Mouse (Mus musculus) lung, postnatal 14 days (tissue): ENCODE results near the gene Gm8300.
"Not testable (repeated sequence)": the region's sequence is repeated elsewhere in the genome, so short reads cannot be mapped to it uniquely, and the experiment has no call there.

ENCODE experiments used
- DNase-seq: peaks from one replicate; pipeline ENCODE4 v3.0.0; 2021

The Gm8300 gene

DNA sequence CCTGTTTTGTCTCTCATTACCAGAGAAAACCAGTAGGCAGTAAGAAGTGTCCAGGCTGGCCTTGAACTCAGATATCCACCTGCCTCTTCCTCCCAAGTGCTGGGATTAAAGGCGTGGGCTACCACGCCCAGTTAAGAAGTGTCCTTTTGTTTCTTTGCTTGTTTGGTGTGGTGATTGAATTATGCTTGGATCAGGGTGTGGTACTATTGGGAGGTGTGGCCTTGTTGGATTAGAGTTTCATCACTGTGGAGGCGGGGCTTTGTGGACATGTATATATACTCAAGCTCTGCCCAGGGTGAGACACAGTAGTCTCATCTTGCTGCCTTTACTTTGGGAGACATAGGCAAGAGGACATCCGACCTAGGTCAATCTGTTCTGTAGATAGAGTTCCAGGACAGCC lies at the start of gene Gm8300:
Gene Gm8300 (plus strand): TSS at position 301 of the 400 bp plus-strand sequence.
- not testable (repeated sequence) for DNase-seq

- no peak for DNase-seq
Observed at GRCm38 (mm10) chr12:87464678-87465297, 49.3 kb upstream of the Gm8300 start.

DNA sequence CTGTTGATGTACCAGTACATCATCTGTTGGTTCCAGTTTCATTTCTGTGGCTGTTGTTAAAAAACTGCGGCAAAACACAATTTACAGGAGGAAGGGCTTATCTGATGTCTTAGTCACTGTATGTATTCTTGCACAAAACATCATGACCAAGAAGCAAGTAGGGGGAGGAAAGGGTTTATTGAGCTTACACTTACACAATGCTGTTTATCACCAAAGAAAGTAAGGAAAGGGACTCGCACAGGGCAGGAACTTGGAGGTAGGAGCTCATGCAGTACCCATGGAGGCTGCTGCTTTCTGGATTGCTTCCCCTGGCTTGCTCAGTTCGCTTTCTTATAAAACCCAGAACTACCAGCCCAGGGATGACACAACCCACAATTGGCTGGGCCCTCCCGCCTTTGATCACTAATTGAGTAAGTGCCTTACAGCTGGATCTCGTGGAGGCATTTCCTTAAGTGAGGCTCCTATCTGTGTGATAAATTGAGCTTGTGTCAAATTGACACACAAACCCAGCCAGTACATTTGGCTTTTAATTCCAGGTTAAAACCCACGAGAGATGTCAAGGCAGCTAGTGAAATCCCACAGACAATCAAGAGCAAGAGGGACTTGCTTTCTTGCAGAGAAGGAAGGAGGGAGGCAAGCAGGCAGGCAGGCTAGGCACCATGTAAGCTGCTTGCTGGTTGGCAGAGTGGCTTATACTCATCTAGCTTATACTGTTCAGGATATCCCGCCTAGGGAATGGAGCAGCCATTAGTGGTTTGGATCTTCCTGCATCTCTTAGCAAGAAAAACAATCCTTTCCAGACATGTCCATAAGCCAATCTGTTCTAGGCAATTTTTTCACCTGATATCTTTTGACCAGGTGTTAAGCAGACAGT lies 43.6 kb upstream of the Gm8300 start:
- no peak for DNase-seq

DNA sequence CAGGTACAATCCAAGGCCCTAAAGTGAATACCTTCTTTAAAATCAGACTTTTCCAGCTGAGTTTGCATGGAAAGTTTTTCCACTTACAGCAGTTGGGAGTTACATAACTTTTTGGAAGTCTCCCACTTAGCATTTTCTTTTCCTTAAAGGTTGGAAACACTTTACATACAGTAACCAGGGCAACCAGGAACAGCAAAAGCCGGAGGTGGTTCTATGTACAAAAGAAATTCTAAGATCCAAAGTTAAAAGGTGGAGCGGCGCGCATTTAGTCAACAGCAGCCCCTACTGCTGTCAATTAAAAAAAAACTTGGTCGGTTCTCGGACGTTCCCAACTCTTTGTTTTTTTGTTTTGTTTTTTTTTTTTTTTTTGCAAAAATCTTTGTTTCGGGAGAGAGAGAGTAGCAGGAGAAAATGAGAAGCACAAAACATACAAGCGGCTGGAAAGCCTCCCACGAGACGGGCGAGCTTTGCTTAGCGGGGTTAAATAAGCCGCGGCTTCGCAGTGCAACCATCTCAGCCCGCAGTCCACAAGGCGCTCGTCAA lies 42.6 kb upstream of the Gm8300 start:
- DNase-seq = no peak

DNA sequence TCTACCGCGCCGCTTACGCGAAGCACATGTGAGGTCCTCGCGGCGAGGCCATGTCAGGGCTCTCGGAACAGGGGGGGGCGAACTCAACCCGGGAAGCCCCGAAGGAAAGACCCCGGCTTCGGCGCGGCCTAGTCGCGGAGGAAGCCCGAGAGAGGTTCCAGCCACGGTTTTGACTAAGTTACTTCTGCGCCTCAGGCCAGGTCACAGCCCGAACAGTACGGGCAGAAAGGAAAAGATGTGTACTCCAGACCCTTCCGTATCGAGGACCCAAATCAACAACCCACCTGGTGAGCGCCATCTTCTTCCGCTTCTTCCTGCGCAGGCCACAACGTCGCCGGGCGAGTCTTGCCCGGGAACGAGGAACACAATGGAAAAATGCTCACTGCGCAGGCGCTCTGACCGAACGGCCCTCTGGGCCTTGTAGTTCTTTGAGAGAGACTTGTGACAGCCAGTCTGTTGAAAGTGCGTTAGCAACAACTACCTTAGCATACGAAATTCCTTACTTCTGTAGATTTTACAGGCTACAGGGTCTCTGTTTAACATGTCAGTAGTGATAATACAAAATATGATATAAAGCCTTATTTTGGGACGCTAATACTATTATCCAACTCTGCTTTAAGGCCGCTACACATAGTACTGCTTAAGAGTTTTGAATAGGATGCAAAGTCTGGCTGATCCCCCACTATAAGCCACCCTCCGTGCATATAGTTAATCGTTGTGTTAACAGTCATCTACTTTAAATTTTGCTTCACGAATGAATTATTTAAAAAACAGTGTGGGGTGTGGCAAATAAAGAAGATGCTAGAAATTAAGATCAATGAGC lies 41.9 kb upstream of the Gm8300 start, which contains the start of gene Snw1:
Gene Snw1 (minus strand): TSS at position 311 of the 823 bp plus-strand sequence.
- peak; percentile 95 for DNase-seq

DNA sequence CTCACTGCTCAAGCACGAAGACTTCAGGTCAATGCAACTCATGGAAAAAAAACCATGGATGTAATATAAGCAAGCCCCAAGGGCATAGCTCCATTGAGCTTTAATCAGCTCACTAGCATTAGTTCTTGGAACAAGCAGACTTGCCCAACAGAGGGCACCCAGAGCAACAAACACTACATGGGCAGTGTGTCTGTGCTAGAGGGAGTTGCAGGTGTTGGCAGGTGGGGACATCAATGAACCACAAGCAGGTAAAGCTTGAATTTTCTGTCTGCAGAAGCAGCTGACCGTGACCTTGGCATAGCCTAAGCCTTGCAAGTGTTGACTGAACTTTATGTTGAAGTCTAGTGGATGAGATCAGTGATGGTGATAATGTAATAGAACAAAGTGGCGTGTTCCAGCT lies 39.4 kb upstream of the Gm8300 start:
- no peak for DNase-seq

DNA sequence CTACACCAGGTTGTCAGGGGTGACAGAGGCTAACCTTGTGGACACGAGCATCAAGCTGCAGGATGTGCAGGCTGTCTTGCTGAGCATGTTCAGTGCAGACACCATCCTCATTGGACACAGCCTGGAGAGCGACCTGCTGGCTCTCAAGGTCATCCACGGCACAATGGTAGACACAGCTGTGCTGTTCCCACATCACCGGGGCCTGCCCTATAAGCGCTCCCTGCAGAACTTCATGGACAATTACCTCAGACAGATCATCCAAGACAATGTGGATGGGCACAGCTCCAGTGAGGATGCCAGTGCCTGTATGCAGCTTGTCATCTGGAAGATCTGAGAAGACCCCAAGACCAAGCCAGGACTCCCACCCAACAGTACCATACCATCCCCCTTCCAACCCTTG lies 31.6 kb upstream of the Gm8300 start:
- DNase-seq = not testable (repeated sequence)

DNA sequence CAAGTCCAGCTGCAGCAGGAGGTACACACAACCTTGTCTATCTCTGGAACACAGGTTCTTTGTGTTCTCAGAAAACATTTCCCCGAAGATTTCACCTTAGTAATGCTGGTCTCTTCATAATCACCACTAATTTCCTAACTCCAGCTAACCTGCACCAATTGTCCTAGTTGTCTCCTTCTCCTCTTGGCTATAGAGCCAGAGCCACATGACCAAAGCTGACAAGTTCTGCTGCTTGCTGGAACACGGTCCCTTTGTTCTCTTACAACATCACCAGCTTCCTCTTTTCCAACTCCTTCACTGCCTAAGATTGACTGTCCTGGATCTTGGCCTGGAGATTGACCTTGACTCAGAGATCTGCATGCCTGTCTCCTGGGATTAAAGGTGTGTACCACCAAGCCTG lies 25.4 kb upstream of the Gm8300 start:
- not testable (repeated sequence) for DNase-seq

GRCm38 (mm10) chr12:87494421-87494820 lies 19.7 kb upstream of the Gm8300 start, which contains the start of gene Gm5788:
Gm5788 (plus strand) TSS chr12:87494721.
- not testable (repeated sequence) for DNase-seq

DNA sequence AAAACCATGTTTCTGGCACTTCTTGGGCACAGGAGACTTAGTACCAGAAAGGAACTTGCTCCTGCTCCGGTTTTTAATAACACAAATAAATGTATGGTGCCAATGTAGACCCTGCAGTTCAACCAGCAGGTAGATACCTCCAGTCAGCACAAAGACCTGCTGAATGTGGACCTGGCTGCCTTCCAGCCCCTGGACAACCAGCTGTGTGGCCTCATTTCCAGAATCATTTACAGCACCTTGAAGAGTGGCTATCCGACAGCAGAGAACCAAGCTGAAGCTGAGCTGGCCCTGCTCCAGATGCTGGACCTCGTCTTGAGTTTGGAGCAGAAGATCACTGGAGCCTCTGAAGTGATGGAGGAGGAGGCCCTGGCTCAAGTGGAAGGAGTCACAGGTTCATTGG lies 5.5 kb downstream of the Gm8300 start:
- not testable (repeated sequence) for DNase-seq

DNA sequence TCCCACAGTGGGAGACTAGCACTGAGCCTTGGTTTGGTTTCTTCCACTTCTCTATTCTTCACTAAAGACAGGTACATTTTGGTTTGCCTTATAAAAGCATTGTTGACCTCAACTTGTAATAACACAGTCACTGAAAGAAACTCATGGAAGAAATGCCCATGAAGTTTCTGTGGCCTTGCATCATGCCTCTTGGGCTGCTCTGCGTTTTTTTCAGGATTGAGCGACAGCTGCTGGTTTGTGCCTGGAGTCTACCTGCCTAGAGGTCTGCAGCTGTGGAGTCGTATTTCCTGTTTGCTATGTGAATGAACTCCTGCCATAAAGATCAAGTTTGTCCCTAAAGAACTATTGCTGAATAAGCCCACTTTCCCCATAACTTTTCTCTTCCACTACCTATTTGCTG lies 29.8 kb downstream of the Gm8300 start:
- no peak for DNase-seq

- DNase-seq = not testable (repeated sequence)
Observed at GRCm38 (mm10) chr12:87550628-87551027, 36.5 kb downstream of the Gm8300 start.
